Mouse (Mus musculus) C2C12 (cell line): ENCODE data around the gene Atrip. TPM values are rescaled to one million over a fixed set of nuclear protein-coding genes. Genes with fewer than 3 reads are reported as not detected.

ENCODE experiments used
- H3K27me3 ChIP-seq: one replicate; pipeline ENCODE4 v1.6.1; 2011; ENCODE audit not compliant: control insufficient read depth, insufficient read depth, insufficient read length
- H3K36me3 ChIP-seq: one replicate; pipeline ENCODE4 v1.6.1; 2011; ENCODE audit not compliant: control insufficient read depth, insufficient read depth
- H3K4me3 ChIP-seq: one replicate; pipeline ENCODE4 v1.5.1; 2011; ENCODE audit warnings: mild to moderate bottlenecking, control low read depth; ENCODE audit not compliant: poor library complexity, insufficient read depth, severe bottlenecking
- H3K79me2 ChIP-seq: one replicate; pipeline ENCODE4 v1.6.1; 2011; ENCODE audit not compliant: control insufficient read depth, insufficient read depth
- H3K79me3 ChIP-seq: one replicate; pipeline ENCODE4 v1.6.1; 2011; ENCODE audit warnings: low read depth, control low read depth
- H3ac ChIP-seq: one replicate; pipeline ENCODE3; 2011; ENCODE audit warnings: low read depth; ENCODE audit not compliant: control insufficient read depth, insufficient read length
- CEBPB ChIP-seq: IDR thresholded peaks from one replicate; pipeline ENCODE4 v1.6.1; 2011; ENCODE audit warnings: low read depth, mild to moderate bottlenecking, control low read depth, moderate library complexity
- CTCF ChIP-seq: IDR thresholded peaks from one replicate; pipeline ENCODE4 v1.5.1; 2011; ENCODE audit not compliant: control insufficient read depth, insufficient read depth, insufficient read length
- FOSL1 ChIP-seq: IDR thresholded peaks from one replicate; pipeline ENCODE4 v1.8.0; 2011; ENCODE audit warnings: mild to moderate bottlenecking, low read length; ENCODE audit not compliant: poor library complexity, insufficient read depth, severe bottlenecking
- MAX ChIP-seq: IDR thresholded peaks from one replicate; pipeline ENCODE4 v1.6.1; 2011; ENCODE audit warnings: mild to moderate bottlenecking, control low read depth
- MYOD1 ChIP-seq: IDR thresholded peaks from one replicate; pipeline ENCODE4 v1.6.1; 2011; ENCODE audit warnings: low read depth; ENCODE audit not compliant: control insufficient read depth, insufficient read length
- MYOG ChIP-seq: IDR thresholded peaks from one replicate; pipeline ENCODE4 v1.6.1; 2011; ENCODE audit not compliant: control insufficient read depth, insufficient read length; ENCODE audit errors: extremely low read depth
- USF1 ChIP-seq: IDR thresholded peaks from one replicate; pipeline ENCODE4 v1.6.1; 2011; ENCODE audit warnings: low read depth, mild to moderate bottlenecking, control low read depth, moderate library complexity
- polyA plus RNA-seq: library from polyadenylated mRNA; unstranded; fragments of >200 nt; fragmentation: generic; extraction: Trizol; gene quantifications from one replicate; pipeline ENCODE4 v1.2.1, GENCODE M21; 2012; ENCODE audit warnings: missing spikeins

The Atrip gene
- polyA plus RNA-seq, 1 experiment, result 11.4 TPM

DNA sequence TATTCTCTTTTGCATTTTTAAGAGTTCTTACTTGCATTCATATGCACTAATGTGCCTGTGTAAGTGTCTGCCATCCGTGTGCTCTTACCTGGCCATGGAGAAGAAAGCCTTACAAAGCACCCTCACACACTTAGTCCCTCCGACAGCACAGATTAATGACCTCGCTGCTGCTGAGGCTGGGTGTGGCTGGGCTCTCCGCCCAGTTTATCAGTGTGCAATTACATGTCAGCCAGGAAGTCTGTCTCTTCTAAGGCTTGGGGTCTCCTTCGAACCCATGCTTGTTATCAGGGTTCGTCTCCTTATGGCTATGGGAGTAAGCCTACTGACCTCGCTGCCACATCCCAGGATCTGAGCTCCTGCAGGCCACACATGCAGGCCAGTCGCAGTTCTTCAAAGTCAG lies 58.5 kb downstream of the Atrip start:
- Histone ChIP-seq H3K27me3 (no peaks in the 10 kb centered on the region), H3K36me3 (peaks cover 8% of the 10 kb centered on the region), H3K4me3 (no peak overlapping the region), H3K79me2 (no peaks in the 10 kb centered on the region), H3K79me3 (no peaks in the 10 kb centered on the region), H3ac (no peak overlapping the region)
- no peak for TF ChIP-seq CTCF
- no peak for TF ChIP-seq MAX

DNA sequence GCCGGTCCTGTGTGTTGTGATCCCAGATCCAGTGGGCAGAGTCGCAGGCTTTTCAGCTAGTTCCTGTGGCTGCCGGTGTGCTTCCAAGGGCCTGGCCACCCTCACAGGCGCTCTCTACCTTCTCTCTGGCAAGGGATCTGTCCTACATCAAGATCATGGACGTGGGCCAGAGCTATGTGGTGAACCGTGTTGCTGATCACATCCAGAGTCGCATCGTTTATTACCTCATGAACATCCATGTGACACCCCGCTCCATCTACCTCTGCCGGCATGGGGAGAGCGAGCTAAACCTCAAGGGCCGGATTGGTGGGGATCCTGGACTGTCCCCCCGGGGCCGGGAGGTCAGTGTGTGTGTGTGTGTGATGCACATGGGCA lies 63.6 kb downstream of the Atrip start:
- H3K79me3 ChIP-seq, result no peaks in the 10 kb centered on the region
- no peak for TF ChIP-seq CEBPB
- TF ChIP-seq MAX, result no peak
- TF ChIP-seq USF1, result no peak
- no peak for TF ChIP-seq CTCF
- no peak for TF ChIP-seq FOSL1
- no peak for TF ChIP-seq MYOG
- no peak for TF ChIP-seq MYOD1
- no peaks in the 10 kb centered on the region for H3K79me2 ChIP-seq
- H3K36me3 ChIP-seq, result peaks cover 14% of the 10 kb centered on the region
- H3K4me3 ChIP-seq, result no peak overlapping the region
- H3K27me3 ChIP-seq, result no peaks in the 10 kb centered on the region
- H3ac ChIP-seq, result no peak overlapping the region

DNA sequence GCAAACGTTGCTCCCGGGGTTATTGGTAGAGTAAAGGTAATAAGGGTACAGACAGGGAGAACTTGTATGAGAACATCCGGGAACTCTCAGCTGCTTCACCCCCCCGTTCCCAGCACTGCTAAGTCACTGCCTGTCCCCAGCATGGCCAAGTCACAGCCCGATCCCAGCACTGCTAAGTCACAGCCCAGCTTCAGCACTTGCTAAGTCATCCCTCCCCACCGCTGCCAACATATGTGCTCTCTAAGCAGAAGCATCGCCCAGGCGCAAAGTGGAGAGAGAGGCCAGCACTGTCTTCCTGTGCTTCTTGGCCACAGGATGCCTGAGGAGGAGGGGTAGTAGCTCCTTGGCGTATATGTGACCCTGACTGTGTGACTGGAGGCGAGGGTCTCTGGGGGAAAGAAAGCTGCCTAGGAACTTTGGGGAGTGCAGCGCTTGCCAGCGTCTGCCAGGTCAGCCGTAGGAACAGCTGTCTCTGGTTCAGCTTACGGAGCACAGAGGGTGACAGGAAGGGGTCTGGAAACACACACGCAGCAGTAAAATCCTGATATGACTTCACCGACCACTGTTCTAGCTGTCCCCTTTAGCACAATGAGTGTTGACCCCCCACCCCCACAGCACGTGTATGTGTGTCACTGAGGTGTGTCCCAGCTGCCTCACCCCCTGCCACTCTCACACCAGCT lies 64.1 kb downstream of the Atrip start:
- Histone ChIP-seq H3K79me2 (no peaks in the 10 kb centered on the region), H3K79me3 (no peaks in the 10 kb centered on the region), H3ac (no peak overlapping the region), H3K36me3 (peaks cover 14% of the 10 kb centered on the region), H3K4me3 (no peak overlapping the region), H3K27me3 (no peaks in the 10 kb centered on the region)
- TF ChIP-seq MAX, result no peak
- TF ChIP-seq CTCF, result no peak
- no peak for TF ChIP-seq USF1
- TF ChIP-seq MYOG, result no peak
- no peak for TF ChIP-seq MYOD1
- TF ChIP-seq CEBPB, result no peak
- no peak for TF ChIP-seq FOSL1

DNA sequence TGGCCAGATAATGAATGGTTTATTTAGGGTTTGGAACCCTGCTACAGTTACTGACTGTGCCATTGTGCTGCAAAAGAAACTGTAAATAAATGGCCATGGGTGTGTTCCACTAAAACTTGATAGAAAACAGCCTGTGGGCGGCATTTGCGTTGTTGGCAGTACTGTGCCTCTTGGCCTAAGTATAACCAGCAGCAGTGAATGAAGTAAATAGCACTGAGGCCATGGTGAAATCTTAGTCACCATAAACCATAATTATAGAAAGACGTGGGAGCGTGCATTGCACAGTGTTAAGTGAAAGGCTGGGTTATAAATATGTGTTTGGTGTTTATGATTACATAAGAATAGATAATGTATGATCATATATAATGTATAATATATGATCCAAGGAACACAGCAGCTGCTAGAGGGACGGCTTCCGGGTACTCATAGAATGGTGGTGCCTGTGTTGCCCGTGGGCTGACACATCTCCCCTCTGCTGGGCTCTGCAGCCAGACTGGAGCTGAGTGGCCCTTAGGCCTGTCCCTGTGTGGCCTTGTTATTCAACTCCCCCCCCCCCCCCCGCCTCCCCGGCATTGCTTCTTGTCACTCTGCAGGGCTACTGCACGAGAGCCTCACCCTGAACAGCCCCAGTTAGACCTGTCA lies 64.8 kb downstream of the Atrip start:
- H3ac ChIP-seq, result no peak overlapping the region
- no peaks in the 10 kb centered on the region for H3K27me3 ChIP-seq
- TF ChIP-seq CEBPB, result no peak
- TF ChIP-seq USF1, result no peak
- no peak for TF ChIP-seq MYOD1
- no peak for TF ChIP-seq FOSL1
- no peak for TF ChIP-seq MYOG
- no peak for TF ChIP-seq MAX
- TF ChIP-seq CTCF, result no peak
- H3K79me2 ChIP-seq, result no peaks in the 10 kb centered on the region
- H3K79me3 ChIP-seq, result no peaks in the 10 kb centered on the region
- no peak overlapping the region for H3K4me3 ChIP-seq
- peaks cover 14% of the 10 kb centered on the region for H3K36me3 ChIP-seq

DNA sequence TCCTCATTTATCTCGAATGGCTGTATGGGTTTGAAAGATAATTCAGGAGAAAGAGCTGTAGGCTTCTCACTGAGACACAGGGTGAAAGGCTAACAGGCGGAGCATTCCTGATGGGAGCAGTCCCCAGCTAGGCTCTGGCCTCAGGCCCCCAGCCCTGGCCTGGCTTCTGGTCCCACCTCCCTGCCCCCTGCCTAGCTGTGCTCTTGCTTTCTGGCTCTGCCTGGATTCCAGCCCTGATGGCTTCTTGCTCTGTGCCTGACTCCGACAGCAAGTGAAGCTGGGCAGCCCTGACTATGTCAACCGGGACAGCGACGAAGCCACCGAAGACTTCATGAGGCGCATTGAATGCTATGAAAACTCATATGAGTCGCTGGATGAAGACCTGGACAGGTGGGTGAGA lies 65.8 kb downstream of the Atrip start:
- Histone ChIP-seq H3K4me3 (no peak overlapping the region), H3K36me3 (peaks cover 10% of the 10 kb centered on the region), H3K79me3 (no peaks in the 10 kb centered on the region), H3ac (no peak overlapping the region), H3K27me3 (no peaks in the 10 kb centered on the region), H3K79me2 (no peaks in the 10 kb centered on the region)
- no peak for TF ChIP-seq MAX
- no peak for TF ChIP-seq FOSL1
- TF ChIP-seq CEBPB, result no peak
- TF ChIP-seq USF1, result no peak
- no peak for TF ChIP-seq MYOD1
- TF ChIP-seq CTCF, result no peak
- TF ChIP-seq MYOG, result no peak

Other genes starting within 250 kb of the Atrip start
- 0.05 TPM for gene Celsr3, start 247.8 kb downstream of the Atrip start, polyA plus RNA-seq
- 4.3 TPM for gene Slc26a6, start 220.8 kb downstream of the Atrip start, polyA plus RNA-seq
- not detected for gene Tmem89, start 159.5 kb downstream of the Atrip start, polyA plus RNA-seq
- gene Uqcrc1, start 137.5 kb downstream of the Atrip start, polyA plus RNA-seq, result 382 TPM
- gene Col7a1, start 120.5 kb downstream of the Atrip start, polyA plus RNA-seq, result 10.1 TPM
- gene Ucn2, start 88.1 kb downstream of the Atrip start, polyA plus RNA-seq, result 0.56 TPM
- gene Pfkfb4, start 82.3 kb downstream of the Atrip start, polyA plus RNA-seq, result 6.7 TPM
- gene Shisa5, start 35.6 kb downstream of the Atrip start, polyA plus RNA-seq, result 86.4 TPM
- 12.7 TPM for gene Trex1, start 14.4 kb downstream of the Atrip start, polyA plus RNA-seq
- gene Ccdc51, start 8.4 kb upstream of the Atrip start, polyA plus RNA-seq, result 12.4 TPM
- gene Tma7, start 8.5 kb upstream of the Atrip start, polyA plus RNA-seq, result 294 TPM
- 9.1 TPM for gene Plxnb1, start 21.3 kb upstream of the Atrip start, polyA plus RNA-seq
- gene Fbxw21, start 87.9 kb upstream of the Atrip start, polyA plus RNA-seq, result not detected
- not detected for gene Fbxw13, start 121.9 kb upstream of the Atrip start, polyA plus RNA-seq
- not detected for gene Fbxw20, start 160.6 kb upstream of the Atrip start, polyA plus RNA-seq
- not detected for gene Fbxw14, start 213.6 kb upstream of the Atrip start, polyA plus RNA-seq